Mouse (Mus musculus) C2C12 (cell line): Measurements from ENCODE around the gene Dnah17.

Experiments
- CTCF ChIP-seq: IDR thresholded peaks from one replicate; pipeline ENCODE4 v1.5.1; 2011; ENCODE audit not compliant: control insufficient read depth, insufficient read depth, insufficient read length
- FOSL1 ChIP-seq: IDR thresholded peaks from one replicate; pipeline ENCODE4 v1.8.0; 2011; ENCODE audit warnings: mild to moderate bottlenecking, low read length; ENCODE audit not compliant: poor library complexity, insufficient read depth, severe bottlenecking
- MAX ChIP-seq: IDR thresholded peaks from one replicate; pipeline ENCODE4 v1.6.1; 2011; ENCODE audit warnings: mild to moderate bottlenecking, control low read depth

- TF ChIP-seq CTCF, result no peak
- TF ChIP-seq MAX, result no peak
- TF ChIP-seq FOSL1, result no peak
These were observed 134.8 kb downstream of the Dnah17 start for GRCm38 (mm10) chr11:117995661-117996060.
